Mouse (Mus musculus) embryonic facial prominence, embryonic 13.5 days (tissue): ENCODE measurements at regions not wholly inside any gene's neighbourhood (a gene's known extent, or its start where the extent isn't known, plus 50 kb on each side); places are given as distances from the start of the nearest gene placed in this dataset.

Experiments
- ATAC-seq: fragments of 200-750 bp; cut with Nextera tagmentation; 2 replicates; pipeline ENCODE4 v1.8.0; 2017; ENCODE audit warnings: low read depth; ENCODE audit not compliant: insufficient number of reproducible peaks, insufficient read depth, low FRiP score, low TSS enrichment
- H3K27ac ChIP-seq: fragments of 300-500 bp; sonication (generic); 2 replicates; pipeline ENCODE4 v1.5.1; 2015; ENCODE audit warnings: moderate library complexity, mild to moderate bottlenecking, inconsistent platforms
- H3K27me3 ChIP-seq: fragments of 300-500 bp; sonication (generic); 2 replicates; pipeline ENCODE4 v1.6.1; 2015; ENCODE audit warnings: mild to moderate bottlenecking, inconsistent platforms
- H3K36me3 ChIP-seq: fragments of 300-500 bp; sonication (generic); 2 replicates; pipeline ENCODE4 v1.6.1; 2015; ENCODE audit warnings: mild to moderate bottlenecking, inconsistent platforms
- H3K4me1 ChIP-seq: fragments of 300-500 bp; sonication (generic); 2 replicates; pipeline ENCODE4 v1.6.1; 2015; ENCODE audit warnings: inconsistent platforms
- H3K4me2 ChIP-seq: fragments of 300-500 bp; sonication (generic); 2 replicates; pipeline ENCODE4 v1.6.1; 2015; ENCODE audit warnings: moderate library complexity, mild to moderate bottlenecking, inconsistent platforms
- H3K4me3 ChIP-seq: fragments of 300-500 bp; sonication (generic); 2 replicates; pipeline ENCODE4 v1.5.1; 2015; ENCODE audit warnings: mild to moderate bottlenecking, inconsistent platforms
- H3K9ac ChIP-seq: fragments of 300-500 bp; sonication (generic); 2 replicates; pipeline ENCODE4 v1.6.1; 2015; ENCODE audit warnings: mild to moderate bottlenecking, inconsistent platforms
- H3K9me3 ChIP-seq: fragments of 300-500 bp; sonication (generic); 2 replicates; pipeline ENCODE4 v1.6.1; 2016; ENCODE audit warnings: inconsistent platforms
- WGBS: fragments of 180-500 bp; shearing (Covaris S2); methylation state at CpG from one replicate; pipeline ENCODE4 v1.1.7; 2015; ENCODE audit warnings: mixed read lengths; 5-methylcytosine and 5-hydroxymethylcytosine counted together

GRCm38 (mm10) chr10:95003621-95004020, 59.0 kb upstream of the Plxnc1 start:
- H3K36me3 ChIP-seq: no peaks in the 10 kb centered on the region
- H3K4me2 ChIP-seq: no peak overlapping the region
- no peaks in the 10 kb centered on the region for H3K27me3 ChIP-seq
- WGBS: 77% methylated on average over 7 of the region's 7 CpGs
- H3K4me1 ChIP-seq: peaks cover 9% of the 10 kb centered on the region; the same call in 1 of the 2 replicates
- no peak overlapping the region for H3K9ac ChIP-seq
- 0 out of 2 replicates have a peak overlapping the region, but pooled peaks have one; percentile 8 for H3K27ac ChIP-seq
- H3K4me3 ChIP-seq: no peak overlapping the region
- ATAC-seq: no peak
- peaks cover 6% of the 10 kb centered on the region; the same call in 1 of the 2 replicates for H3K9me3 ChIP-seq

GRCm38 (mm10) chr10:95001650-95002049, 57.0 kb upstream of the Plxnc1 start:
- no peak overlapping the region for H3K9ac ChIP-seq
- WGBS: 46% methylated on average over 6 of the region's 6 CpGs
- H3K27me3 ChIP-seq: no peaks in the 10 kb centered on the region
- 0 out of 2 replicates have a peak, but pooled peaks have one; percentile 37 for ATAC-seq
- H3K9me3 ChIP-seq: peaks cover 6% of the 10 kb centered on the region; the same call in 1 of the 2 replicates
- no peak overlapping the region for H3K4me3 ChIP-seq
- H3K4me1 ChIP-seq: peaks cover 9% of the 10 kb centered on the region; the same call in 1 of the 2 replicates
- no peaks in the 10 kb centered on the region for H3K36me3 ChIP-seq
- no peak overlapping the region for H3K27ac ChIP-seq
- no peak overlapping the region for H3K4me2 ChIP-seq

- no peak overlapping the region for H3K4me3 ChIP-seq
- H3K27ac ChIP-seq: no peak overlapping the region
- 90% methylated on average over 5 of the region's 5 CpGs for WGBS
- no peak for ATAC-seq
- H3K4me2 ChIP-seq: no peak overlapping the region
- no peaks in the 10 kb centered on the region for H3K36me3 ChIP-seq
- H3K4me1 ChIP-seq: peaks cover 9% of the 10 kb centered on the region; the same call in 1 of the 2 replicates
- H3K9ac ChIP-seq: no peak overlapping the region
- H3K9me3 ChIP-seq: no peaks in the 10 kb centered on the region; the same call in 1 of the 2 replicates
- H3K27me3 ChIP-seq: no peaks in the 10 kb centered on the region
Measured at GRCm38 (mm10) chr10:94999716-95000115, 55.1 kb upstream of the Plxnc1 start.
